In the genomic region with DNA sequence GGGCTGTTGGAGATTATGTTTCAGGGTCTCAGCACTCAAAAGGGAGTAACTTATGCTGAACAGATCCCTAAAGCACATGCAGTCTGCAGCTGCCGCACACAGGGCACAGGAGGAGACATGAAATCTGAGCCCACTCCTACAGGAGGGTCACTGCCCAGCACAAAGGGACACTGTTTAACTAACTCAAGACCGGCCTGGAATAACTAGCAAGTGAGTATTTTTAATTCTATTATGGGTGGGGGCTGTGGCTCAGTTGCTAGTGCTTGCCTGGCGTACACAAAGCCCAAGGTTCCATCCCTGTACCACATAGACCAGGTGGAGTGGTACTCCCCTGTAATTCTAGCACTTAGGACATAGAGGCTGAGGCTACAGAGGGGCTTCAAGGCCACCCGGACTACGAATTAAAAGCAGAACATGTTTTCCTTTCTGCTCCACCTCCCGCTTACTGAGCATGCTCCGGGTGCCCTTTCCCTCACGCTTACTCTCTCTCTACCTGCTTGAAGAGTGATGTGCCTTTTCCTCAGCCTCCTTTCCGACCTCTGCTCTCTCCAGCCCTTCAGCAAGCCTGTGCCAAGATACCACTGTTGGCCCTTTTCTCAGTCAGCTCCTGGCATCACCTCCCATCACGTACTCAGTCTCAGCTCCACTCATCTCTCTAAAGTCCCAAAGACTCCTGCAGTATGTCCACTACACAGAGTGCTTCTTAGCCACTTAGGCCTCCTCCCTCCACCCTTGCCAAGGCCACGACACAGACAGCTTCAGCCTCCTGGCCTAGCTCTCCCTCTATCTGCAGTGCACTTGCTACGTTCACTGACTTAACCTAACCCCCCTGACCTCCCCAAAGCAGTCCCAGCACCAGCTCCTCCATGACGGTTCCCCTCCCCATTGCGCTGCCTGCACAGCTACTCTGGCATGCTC, we compare ENCODE assay signal across 9 mouse cellular contexts. TPM values are rescaled to one million over a fixed set of nuclear protein-coding genes. Genes with fewer than 3 reads are reported as not detected.
A peak's percentile ranks its signal among the peaks of the same experiment; 100 is the strongest.
DNase-seq lines count a peak whose midpoint lies in the region; ATAC-seq and TF ChIP-seq lines count a peak whose summit lies in the region.
"Had no signal": no experiment of that assay in that cellular context is flagged by ENCODE, and none has a peak within 500 bp of the region (broad histone marks: within the 10 kb centered on the region; RNA-seq: fewer than 3 reads in every experiment).

No protein-coding gene starts in this region.

- no peak overlapping the region for H3K9ac ChIP-seq in hindbrain, embryonic 14.5 days

- DNase-seq in hindbrain, embryonic 10.5 days (ENCODE audit: low spot score), result peak; percentile 69
- DNase-seq in hindbrain, embryonic 14.5 days (ENCODE audit: low spot score), result no peak
- DNase-seq in embryo, embryonic 11.5 days (ENCODE audit: low read depth, low spot score), result peak; percentile 56
- peak; percentile 29 to 63 for DNase-seq in kidney, postnatal 25 days
- DNase-seq in cerebellum, adult 18-20 months, result no peak
- DNase-seq in layer of hippocampus, adult 11-12 months (ENCODE audit: low spot score), result no peak
- DNase-seq in cerebellum, adult 11-12 months, result no peak

- H3K4me3 ChIP-seq in hindbrain, embryonic 10.5 days, result peak overlapping the region; percentile 16; the same call in 1 of the 2 replicates
- H3K4me3 ChIP-seq in hindbrain, embryonic 14.5 days (replicated peaks; ENCODE audit: low read length), result no peak overlapping the region
- no peak overlapping the region for H3K4me3 ChIP-seq in C2C12 (ENCODE audit: insufficient read depth, poor library complexity, severe bottlenecking)

- no peak for TF ChIP-seq CTCF in C2C12 (IDR thresholded peaks at IDR 0.05; ENCODE audit: control insufficient read depth, insufficient read depth, insufficient read length)

- 49% methylated on average over 14 of the region's 14 CpGs for WGBS in hindbrain, embryonic 10.5 days
- 62% methylated on average over 14 of the region's 14 CpGs for WGBS in hindbrain, embryonic 14.5 days

- H3ac ChIP-seq in C2C12 (ENCODE audit: control insufficient read depth, insufficient read length, low read depth), result no peak overlapping the region

- no peak for ATAC-seq in hindbrain, embryonic 14.5 days (ENCODE audit: low FRiP score)
- ATAC-seq: lung, postnatal 0 days had no signal

- H3K79me3 ChIP-seq in C2C12 (ENCODE audit: low read depth), result peaks cover 8% of the 10 kb centered on the region

- H3K27me3 ChIP-seq in hindbrain, embryonic 10.5 days (ENCODE audit: insufficient read depth, poor library complexity, severe bottlenecking), result no peaks in the 10 kb centered on the region
- H3K27me3 ChIP-seq in hindbrain, embryonic 14.5 days (ENCODE audit: control insufficient read depth, insufficient read depth, low read length), result no peaks in the 10 kb centered on the region
- H3K27me3 ChIP-seq in C2C12 (ENCODE audit: control insufficient read depth, insufficient read depth, insufficient read length), result no peaks in the 10 kb centered on the region

- H3K36me3 ChIP-seq in hindbrain, embryonic 10.5 days, result no peaks in the 10 kb centered on the region
- no peaks in the 10 kb centered on the region for H3K36me3 ChIP-seq in hindbrain, embryonic 14.5 days (replicated peaks; ENCODE audit: control insufficient read depth, insufficient read depth)
- no peaks in the 10 kb centered on the region for H3K36me3 ChIP-seq in C2C12 (ENCODE audit: control insufficient read depth, insufficient read depth)

- peak overlapping the region; percentile 86 for H3K27ac ChIP-seq in hindbrain, embryonic 10.5 days
- H3K27ac ChIP-seq in hindbrain, embryonic 14.5 days, result no peak overlapping the region

- peaks cover 60% of the 10 kb centered on the region for H3K79me2 ChIP-seq in C2C12 (ENCODE audit: control insufficient read depth, insufficient read depth)

- H3K4me1 ChIP-seq in hindbrain, embryonic 10.5 days (replicated peaks), result peaks cover 66% of the 10 kb centered on the region
- H3K4me1 ChIP-seq in hindbrain, embryonic 14.5 days (replicated peaks; ENCODE audit: control insufficient read depth, insufficient read depth, low read length), result peaks cover 6% of the 10 kb centered on the region

- no peak overlapping the region for H3K4me2 ChIP-seq in hindbrain, embryonic 14.5 days (replicated peaks)

- H3K9me3 ChIP-seq in hindbrain, embryonic 10.5 days, result no peaks in the 10 kb centered on the region
- H3K9me3 ChIP-seq in hindbrain, embryonic 14.5 days (ENCODE audit: control insufficient read depth, low read length), result no peaks in the 10 kb centered on the region

TF ChIP-seq in C2C12, 6 proteins besides CTCF, POLR2A, EP300 and RAD21:
- TF ChIP-seq MYOD1 (IDR thresholded peaks at IDR 0.05; ENCODE audit: control insufficient read depth, insufficient read length, low read depth) (peak; percentile 15), FOSL1 (IDR thresholded peaks at IDR 0.05; ENCODE audit: insufficient read depth, low read length, poor library complexity, severe bottlenecking) (no peak)

RNA-seq across cellular contexts. Expression of gene Cyth1, which starts 8.9 kb away (rescaled TPM):
- polyA plus RNA-seq in hindbrain, embryonic 10.5 days (2016; fragmentation: Nextera tagmentation; extraction: Ambion mirVana), result 13.9 and 23.0 TPM in 2 replicates
- polyA plus RNA-seq in hindbrain, embryonic 14.5 days (2014; fragmentation: Nextera tagmentation; extraction: Ambion mirVana), result 18.1 and 18.7 TPM in 2 replicates
- polyA plus RNA-seq in C2C12 (2012; fragmentation: generic; extraction: Trizol), result 7.9 TPM

RNA-seq across cellular contexts. Expression of gene Usp36, which starts 50.5 kb away (rescaled TPM):
- polyA plus RNA-seq in hindbrain, embryonic 10.5 days (2016; fragmentation: Nextera tagmentation; extraction: Ambion mirVana), result 18.9 and 21.6 TPM in 2 replicates
- 11.9 and 13.6 TPM in 2 replicates for polyA plus RNA-seq in hindbrain, embryonic 14.5 days (2014; fragmentation: Nextera tagmentation; extraction: Ambion mirVana)
- 14.8 TPM for polyA plus RNA-seq in C2C12 (2012; fragmentation: generic; extraction: Trizol)

Comparison
In these comparisons a context has a peak if more than half of its experiments do, and no peak if none do; other contexts are left out.
1. DNase-seq: peak in hindbrain, embryonic 10.5 days (single experiment), embryo, embryonic 11.5 days (single experiment) and kidney, postnatal 25 days (2 of 2); none in hindbrain, embryonic 14.5 days (single experiment), cerebellum, adult 18-20 months (0 of 2), layer of hippocampus, adult 11-12 months (single experiment) and cerebellum, adult 11-12 months (single experiment).